Mouse (Mus musculus) G1E (cell line): ENCODE data around the gene Gm45753.

ENCODE experiments used
- CTCF ChIP-seq: IDR thresholded peaks from 2 replicates; pipeline ENCODE4 v1.5.1; 2012; ENCODE audit warnings: low read depth, low read length, inconsistent platforms, mixed read lengths
- GATA1 ChIP-seq: IDR thresholded peaks from 2 replicates; pipeline ENCODE4 v1.6.1; 2012; ENCODE audit warnings: borderline replicate concordance, low read length, inconsistent platforms, mixed read lengths
- TAL1 ChIP-seq: conservative IDR thresholded peaks from 2 replicates; pipeline ENCODE4 v1.6.1; 2012; ENCODE audit warnings: low read depth, low read length, inconsistent platforms, mixed read lengths

GRCm38 (mm10) chr8:45329206-45329980, 21.1 kb upstream of the Gm45753 start:
- TF ChIP-seq CTCF (no peak), TAL1 (no peak), GATA1 (no peak)
